Mouse (Mus musculus) thymus, postnatal 10 days (tissue): ENCODE results near the gene Zxdb.
"Not testable (repeated sequence)": the region's sequence is repeated elsewhere in the genome, so short reads cannot be mapped to it uniquely, and the experiment has no call there.

Experiments
- DNase-seq, 2 experiments: peaks; one replicate each; pipeline ENCODE4 v3.0.0; 2021; ENCODE audit warnings: low spot score in 2 of 2

Zxdb gene

DNA sequence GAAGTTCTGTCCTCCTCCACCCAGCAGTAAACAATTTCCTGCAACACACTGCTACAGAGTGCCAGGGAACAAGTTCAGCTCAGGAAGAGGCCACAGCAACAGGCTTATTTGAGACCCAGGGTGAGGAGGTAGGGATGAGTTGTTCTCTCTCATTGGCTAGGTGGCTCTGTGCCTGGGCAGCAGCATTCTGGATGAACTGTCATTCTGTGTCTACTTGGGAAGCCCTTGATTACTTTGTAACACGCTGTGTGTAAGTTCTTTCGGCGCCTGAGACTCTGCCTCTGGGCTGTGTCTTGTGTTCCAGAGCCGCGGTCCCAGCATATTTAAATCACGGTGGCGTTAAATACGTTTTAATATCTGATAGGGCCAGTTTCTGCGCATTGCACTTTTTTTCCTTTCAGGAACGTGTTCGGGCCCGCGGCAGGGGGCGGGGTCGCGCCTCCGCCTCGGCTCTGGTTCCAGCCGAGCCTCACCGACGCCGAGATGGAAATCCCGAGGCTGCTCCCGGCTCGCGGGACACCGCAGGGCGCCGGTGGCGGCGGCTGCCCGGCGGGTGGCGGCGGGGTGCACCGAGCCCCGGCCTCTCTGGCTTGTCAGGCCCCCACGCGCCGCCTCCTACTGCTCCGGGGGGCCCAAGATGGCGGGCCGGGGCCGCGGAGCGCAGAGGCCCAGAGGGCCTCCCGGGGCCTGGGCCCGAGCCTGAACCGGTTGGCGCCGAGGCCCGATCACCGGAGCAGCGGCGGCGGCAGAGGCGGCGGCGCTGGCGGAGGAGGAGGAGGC, at the start of gene Zxdb:
TSS of gene Zxdb (plus strand) at position 378 of the 780 bp plus-strand sequence.
- not testable (repeated sequence) for DNase-seq

GRCm38 (mm10) chrX:94674977-94675376, 49.4 kb upstream of the Zxdb start:
- DNase-seq = peak in 1 of 2 experiments; percentile 27

- not testable (repeated sequence) for DNase-seq
Observed at GRCm38 (mm10) chrX:94681581-94681980, 42.8 kb upstream of the Zxdb start.

DNA sequence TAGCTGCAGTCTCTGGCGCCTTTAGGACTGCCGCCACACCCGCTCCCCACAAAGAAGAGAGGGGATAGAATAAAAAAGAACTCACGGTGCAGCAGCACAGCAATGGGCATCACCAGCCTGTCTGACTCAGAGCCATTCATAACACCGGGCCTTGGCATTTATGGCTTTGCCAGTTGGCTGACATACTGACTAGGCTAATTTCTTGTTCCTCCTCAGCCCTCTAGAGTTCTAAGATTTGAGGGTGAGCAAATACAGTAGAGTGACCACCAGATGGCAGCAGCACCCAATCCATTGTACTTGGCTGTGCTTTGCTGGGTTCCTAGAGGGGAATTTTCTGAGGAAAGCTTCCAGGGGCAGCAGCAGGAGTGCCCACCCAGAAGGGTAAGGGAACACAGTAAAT, 34.8 kb upstream of the Zxdb start:
- DNase-seq = not testable (repeated sequence)

- DNase-seq = not testable (repeated sequence)
Observed at GRCm38 (mm10) chrX:94706676-94707075, 17.7 kb upstream of the Zxdb start.

DNA sequence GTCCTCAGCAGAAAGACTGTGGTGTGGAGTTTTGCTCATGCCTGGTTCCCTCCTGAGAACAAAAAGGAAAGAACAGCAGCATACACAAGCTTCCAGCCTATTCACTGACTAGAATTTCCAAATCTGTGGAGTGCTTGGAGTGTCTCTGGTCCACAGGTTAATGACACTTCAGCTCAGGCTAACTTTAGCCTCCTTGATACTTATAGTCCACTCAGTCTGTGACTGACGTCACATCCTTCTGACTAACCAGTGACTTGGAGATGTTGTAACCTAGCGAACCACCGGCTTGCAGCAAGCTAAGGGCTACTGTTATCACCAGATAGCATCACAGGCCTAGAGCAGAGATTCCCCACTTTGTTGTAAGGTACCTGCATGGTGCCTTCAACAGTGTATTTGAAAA, 14.6 kb upstream of the Zxdb start:
- not testable (repeated sequence) for DNase-seq

- peak in 1 of 2 experiments; percentile 4 for DNase-seq
Observed at GRCm38 (mm10) chrX:94724972-94725569, 702 bp downstream of the Zxdb start.

DNA sequence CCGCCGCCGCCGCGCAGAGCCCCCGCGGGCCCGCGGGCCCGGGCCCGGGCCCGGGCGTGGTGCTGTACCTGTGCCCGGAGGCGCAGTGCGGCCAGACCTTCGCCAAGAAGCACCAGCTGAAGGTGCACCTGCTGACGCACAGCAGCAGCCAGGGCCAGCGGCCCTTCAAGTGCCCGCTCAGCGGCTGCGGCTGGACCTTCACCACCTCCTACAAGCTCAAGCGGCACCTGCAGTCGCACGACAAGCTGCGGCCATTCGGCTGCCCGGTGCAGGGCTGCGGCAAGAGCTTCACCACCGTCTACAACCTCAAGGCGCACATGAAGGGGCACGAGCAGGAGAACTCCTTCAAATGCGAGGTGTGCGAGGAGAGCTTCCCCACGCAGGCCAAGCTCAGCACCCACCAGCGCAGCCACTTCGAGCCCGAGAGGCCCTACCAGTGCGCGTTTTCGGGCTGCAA, 1.3 kb downstream of the Zxdb start:
- DNase-seq = not testable (repeated sequence)

DNA sequence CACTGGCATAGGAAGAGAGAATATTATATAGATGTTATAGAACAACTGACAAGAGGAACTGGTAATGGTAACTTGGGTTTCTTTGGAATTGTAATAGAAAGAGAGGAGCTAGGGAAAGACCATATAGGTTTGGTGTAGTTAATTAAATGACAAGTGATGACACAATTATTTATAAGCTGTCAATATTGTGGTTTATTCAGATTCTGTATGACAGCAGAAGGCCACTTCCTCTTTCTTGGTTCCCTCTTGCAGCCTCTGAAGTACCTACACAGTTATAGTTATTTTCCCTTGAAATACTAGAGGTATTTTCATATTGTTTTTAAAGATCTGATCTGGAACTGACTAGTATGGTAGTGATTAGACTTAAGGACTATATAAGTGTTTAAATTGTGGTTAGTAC, 7.2 kb downstream of the Zxdb start:
- DNase-seq = no peak

DNA sequence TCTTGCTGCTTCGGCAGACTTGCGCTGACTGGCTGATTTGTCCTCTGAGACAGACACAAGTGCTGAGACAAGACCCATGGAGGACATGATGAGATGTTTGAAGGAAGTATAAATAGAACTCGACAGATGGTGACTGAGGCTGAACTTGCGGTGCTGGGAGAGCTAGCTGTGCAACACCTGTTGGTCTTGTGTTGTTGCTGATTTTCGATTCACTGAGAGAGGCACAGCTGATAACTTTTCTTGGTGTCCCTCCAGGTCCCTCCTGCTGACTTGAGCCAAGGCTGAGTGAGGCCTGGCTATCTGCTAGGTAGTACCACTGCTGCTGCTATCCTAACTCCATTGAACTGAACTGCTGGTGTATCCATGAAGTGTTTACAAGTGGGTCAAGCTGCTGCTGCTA, 29.4 kb downstream of the Zxdb start:
- no peak for DNase-seq

- no peak for DNase-seq
Observed at GRCm38 (mm10) chrX:94759959-94760358, 35.6 kb downstream of the Zxdb start.

- DNase-seq = no peak
Observed at GRCm38 (mm10) chrX:94773876-94774275, 49.5 kb downstream of the Zxdb start.
